Mouse (Mus musculus) left cerebral cortex, postnatal 36 days (tissue): ENCODE results near the gene F8. TPM values are rescaled to one million over a fixed set of nuclear protein-coding genes. Genes with fewer than 3 reads are reported as not detected.
A peak's percentile ranks its signal among the peaks of the same experiment; 100 is the strongest.
"Not testable (repeated sequence)": the region's sequence is repeated elsewhere in the genome, so short reads cannot be mapped to it uniquely, and the experiment has no call there.

Experiments
- DNase-seq, 2 experiments: peaks; one replicate each; pipeline ENCODE4 v3.0.0; 2021 to 2022; ENCODE audit warnings: low spot score in 2 of 2, mixed read lengths in 1 of 2
- intact Hi-C: fragments of 180-260 bp; cut with DNase I; formaldehyde crosslinking; loops from one replicate; pipeline ENCODE4 v1.15.1; 2025
- total RNA-seq, 2 experiments: library from RNA; stranded (reverse); gene quantifications; 2 replicates each; pipeline ENCODE4 v1.2.3; 2021

Gene F8
- total RNA-seq = 1 to 10 TPM; 1.9 to 2.0 TPM

DNA sequence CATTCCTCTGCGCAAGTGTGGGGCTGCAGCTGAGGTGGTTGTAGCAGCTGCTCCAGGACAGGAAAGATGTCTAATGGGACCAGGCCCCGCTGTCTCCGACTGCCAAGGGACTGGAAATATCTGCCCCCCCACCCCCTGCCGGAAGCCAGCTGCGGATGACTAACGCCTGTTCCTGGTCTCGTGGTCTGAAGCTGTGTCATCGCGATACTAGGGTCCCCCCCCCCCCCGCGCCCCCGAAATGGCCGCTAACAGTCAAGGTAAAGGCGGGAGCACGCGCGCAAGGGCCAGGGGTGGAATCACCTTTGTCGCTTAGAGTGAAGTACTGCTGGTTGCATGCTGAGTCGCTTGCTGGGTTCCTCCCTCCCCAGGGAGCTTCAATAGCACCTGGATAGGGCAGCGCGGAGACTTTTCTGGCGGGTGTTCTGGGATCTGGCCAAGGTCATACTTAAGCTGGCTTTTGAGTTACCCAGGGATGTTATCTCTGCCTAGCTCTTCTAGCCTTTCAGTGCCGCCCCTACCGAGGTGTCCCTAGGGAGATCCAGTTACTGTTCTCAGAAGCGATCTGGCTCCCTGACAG lies at the start of gene F8, which contains the start of gene Fundc2:
F8 (minus strand) TSS at position 421 of the 577 bp plus-strand sequence.
Fundc2 (plus strand) TSS at position 205 of the 577 bp plus-strand sequence.
- intact Hi-C loops = no loop called here

DNA sequence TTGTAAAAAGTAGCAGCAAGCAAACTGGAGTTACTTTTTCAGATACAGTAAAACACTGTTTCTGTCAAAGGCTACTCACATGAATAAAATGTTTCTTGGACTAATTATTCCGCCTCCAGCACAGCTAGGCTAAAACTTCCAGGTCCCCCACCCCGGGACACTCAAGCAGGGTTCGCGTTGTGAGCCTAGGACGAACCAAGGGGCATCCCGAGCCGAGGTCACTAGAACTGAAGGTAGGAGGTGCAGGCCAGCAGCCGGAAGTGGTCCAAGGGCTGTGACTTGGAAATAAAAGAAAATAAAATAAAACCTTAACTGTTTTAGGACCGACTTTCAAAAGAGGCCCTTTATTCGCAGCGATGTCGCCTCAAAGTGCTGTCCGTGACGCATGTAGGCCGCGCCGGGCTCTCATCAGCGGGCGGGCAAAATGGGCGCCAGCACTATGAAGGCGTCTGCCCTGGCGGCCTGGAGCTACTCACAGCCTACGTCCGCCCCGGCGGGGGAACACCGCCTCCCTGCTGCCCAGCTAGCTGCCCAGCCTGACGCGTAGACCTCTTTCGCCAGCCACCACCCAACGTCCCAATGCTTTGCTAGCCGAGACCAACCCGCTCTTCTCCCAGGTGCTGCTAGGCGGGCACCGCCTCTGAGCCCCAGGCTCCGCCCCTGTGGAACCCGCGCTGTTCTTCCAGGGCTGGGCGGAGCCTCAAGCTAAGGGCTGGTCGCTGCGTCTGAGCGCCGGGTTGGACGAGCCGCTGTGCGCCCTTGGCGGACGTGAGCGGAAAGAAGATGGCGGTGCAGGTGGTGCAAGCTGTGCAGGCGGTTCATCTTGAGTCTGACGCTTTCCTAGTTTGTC lies 33.7 kb upstream of the F8 start, which contains the start of the genes Cmc4, Mtcp1 and Brcc3:
Cmc4 (minus strand) TSS at position 649 of the 850 bp plus-strand sequence.
Mtcp1 (minus strand) TSS at position 653 of the 850 bp plus-strand sequence.
Brcc3 (plus strand) TSS at position 693 of the 850 bp plus-strand sequence.
- DNase-seq = peak; percentile 84 to 86
- intact Hi-C loops = no loop called here

More for the DNA sequence above, at the start of gene F8, which contains the start of gene Fundc2:
- peak; percentile 33 to 57 for DNase-seq

GRCm38 (mm10) chrX:75409711-75410110 lies 27.3 kb upstream of the F8 start:
- intact Hi-C loops = no loop called here
- no peak for DNase-seq

DNA sequence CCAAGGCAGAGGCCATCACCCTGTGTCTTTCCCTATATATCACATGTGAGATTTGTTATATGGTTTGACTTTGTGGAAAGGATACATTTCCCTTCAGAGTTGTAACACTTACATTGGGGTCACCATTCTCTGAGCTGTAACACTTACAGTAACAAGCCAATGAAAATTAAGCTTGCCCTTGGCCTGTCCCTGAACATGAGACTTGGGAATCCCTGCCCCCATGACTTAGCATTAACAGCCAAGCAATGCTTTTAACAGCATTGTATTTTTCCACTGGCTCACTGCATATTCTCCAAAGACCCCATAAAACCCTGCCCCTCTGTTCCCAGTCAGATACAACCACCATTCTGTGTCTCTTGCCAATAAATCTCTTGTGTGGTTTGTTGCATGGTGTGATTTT lies 20.9 kb upstream of the F8 start:
- no peak for DNase-seq
- intact Hi-C loops = no loop called here

DNA sequence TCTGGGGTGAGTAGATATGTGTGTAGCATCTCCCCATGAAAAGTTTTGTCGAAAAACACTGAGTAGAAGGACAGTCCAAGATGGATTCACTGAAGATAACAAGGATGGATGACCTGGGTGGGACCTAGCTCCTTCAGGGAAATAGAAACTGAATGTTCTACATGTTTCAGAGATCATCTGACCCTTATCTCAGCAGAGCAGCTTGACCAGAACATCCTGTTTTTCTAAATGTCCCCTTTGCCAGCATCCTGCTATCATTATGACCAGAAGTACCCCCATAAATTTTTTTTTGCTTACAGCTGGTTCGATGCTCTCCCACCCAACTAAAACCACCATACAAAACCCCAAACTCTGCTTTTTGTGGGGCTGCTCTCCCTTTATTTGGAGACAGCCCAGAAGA lies 20.3 kb upstream of the F8 start:
- intact Hi-C loops = no loop called here
- DNase-seq = no peak

DNA sequence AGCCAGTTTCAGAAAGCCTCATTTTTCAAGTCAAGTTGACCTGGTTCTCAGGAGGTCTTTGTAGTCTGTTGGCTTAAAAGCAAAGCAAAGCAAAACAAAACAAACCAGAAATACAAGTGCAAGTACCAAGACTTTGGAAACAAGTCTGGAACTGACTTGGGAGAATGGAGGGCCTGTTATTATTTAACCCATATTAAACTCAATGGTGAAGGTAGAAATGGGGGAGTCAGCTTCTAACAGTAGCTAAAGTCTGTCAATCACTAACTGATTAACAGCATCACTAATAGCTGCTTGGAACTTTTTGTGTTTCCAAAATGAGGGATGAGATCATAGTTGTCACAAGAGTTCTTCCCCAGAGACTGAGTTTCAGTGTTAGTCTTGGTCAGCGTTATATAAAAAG lies 17.1 kb upstream of the F8 start:
- intact Hi-C loops = no loop called here
- DNase-seq = no peak

DNA sequence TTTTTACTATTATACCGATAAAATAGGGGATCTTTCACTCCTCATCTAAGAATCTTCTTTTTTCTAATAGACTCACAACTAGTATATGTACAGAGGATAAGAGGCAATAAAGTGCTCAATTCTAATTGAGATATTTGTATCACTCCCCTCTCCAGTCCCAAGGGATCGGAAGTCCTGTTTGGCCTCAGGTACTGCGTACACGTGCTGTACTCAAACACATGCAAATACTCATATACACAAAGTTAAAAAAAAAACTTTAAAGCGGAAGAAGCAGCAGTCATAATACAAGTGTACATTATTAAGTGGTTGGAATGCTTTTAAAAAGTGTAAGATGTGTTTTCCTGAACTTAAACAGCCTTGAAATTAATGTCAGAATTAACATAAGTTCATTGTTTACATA lies 716 bp downstream of the F8 start:
- intact Hi-C loops = no loop called here
- no peak for DNase-seq

GRCm38 (mm10) chrX:75381176-75381575 lies 1.2 kb downstream of the F8 start:
- DNase-seq = no peak
- intact Hi-C loops = no loop called here

GRCm38 (mm10) chrX:75376815-75377214 lies 5.6 kb downstream of the F8 start:
- intact Hi-C loops = no loop called here
- DNase-seq = no peak

GRCm38 (mm10) chrX:75372666-75373425 lies 9.6 kb downstream of the F8 start:
- intact Hi-C loops = no loop called here
- no peak for DNase-seq

- no peak for DNase-seq
- intact Hi-C loops = no loop called here
Measured at GRCm38 (mm10) chrX:75370197-75370596, 12.2 kb downstream of the F8 start.

- intact Hi-C loops = no loop called here
- no peak for DNase-seq
Measured at GRCm38 (mm10) chrX:75323556-75323955, 58.9 kb downstream of the F8 start.

GRCm38 (mm10) chrX:75271676-75272075 lies 110.7 kb downstream of the F8 start:
- intact Hi-C loops = no loop called here

DNA sequence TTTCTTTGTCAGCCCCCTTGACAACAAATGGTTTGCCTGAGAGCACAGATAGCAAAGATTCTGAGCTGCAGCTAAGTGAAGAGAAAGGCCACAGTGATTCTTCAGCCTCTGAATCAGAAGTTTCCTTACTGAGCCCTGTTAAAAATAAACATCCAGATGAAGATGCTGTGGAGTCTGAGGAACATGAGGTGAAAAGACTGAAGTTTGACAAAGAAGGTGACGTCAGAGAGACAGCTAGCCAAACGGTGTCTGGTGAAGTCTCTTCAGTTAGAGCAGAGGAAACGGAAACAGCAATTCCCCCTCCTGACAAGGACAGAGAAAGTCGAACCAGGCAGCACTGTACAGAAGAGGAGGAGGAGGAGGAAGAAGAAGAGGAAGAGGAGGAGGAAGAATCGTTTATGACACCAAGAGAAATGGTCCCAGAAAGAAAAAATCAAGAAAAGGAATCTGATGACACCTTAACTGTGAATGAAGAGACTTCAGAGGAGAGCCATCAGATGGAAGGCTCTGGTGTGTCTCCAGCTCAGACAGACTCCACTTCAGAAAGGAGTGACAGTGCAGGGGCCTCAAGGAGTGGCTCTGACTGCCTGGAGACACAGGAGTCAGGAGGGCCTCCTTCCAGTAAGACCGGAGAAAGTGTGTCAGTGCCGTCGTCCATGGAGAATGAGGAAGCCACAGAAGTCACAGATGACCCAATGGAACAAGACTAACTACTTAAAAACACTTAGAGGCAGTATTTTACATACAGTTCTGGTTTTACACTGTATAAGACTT lies 148.6 kb downstream of the F8 start:
- intact Hi-C loops, DNase-seq: not testable (repeated sequence)

More at GRCm38 (mm10) chrX:75271676-75272075, 110.7 kb downstream of the F8 start:
- no peak for DNase-seq

GRCm38 (mm10) chrX:75231456-75231855 lies 151.0 kb downstream of the F8 start:
- DNase-seq = no peak

DNA sequence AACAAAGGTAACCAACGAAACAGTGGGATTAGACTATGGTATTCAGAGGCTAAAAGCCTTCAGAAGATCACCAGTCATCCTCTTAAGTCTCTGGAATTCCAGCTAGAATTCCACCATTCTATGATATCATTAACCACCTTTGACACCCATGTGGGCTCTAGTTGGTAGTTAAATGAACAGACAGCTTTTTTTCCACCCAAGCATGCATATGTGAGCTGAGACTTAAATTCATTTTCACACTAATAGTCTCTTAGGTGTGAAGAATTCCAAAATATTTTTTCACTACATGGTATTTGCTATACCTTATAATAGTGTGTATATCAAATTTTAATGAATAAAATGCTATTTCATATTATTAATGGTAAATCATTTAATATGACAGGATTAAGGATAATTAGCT lies 218.7 kb downstream of the F8 start, which contains the start of gene Smim9:
Smim9 (minus strand) TSS at position 101 of the 400 bp plus-strand sequence.
- DNase-seq = no peak
- intact Hi-C loops = no loop called here

More at GRCm38 (mm10) chrX:75231456-75231855, 151.0 kb downstream of the F8 start:
- intact Hi-C loops = no loop called here

DNA sequence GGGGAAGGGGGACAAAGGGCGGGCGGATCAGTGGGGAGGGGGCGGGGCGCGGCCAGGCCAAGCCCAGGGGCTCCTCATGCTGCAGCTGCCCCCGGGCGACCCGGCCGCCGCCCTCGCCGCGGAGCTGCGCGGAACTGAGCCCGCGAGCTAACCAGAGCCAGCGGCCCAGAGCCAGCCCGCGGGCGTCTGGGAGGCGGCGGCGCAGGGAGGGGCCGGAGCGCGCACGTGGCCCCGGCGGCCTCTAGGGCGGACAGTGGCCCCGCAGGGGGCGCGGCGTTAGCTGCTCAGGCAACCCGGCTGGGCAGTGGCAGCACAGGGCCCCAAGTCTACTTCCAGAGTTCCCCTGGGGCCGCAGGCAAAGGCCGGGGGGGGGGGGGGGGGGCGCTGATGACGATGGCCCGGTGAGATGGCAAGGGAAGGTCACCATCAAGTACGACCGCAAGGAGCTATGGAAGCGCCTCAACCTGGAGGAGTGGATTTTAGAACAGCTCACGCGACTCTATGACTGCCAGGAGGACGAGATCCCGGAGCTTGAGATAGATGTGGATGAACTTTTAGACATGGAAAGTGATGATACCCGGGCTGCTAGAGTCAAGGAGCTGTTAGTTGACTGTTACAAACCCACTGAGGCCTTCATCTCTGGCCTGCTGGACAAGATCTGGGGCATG lies 226.7 kb downstream of the F8 start:
- DNase-seq = peak in 1 of 2 experiments; percentile 6
- intact Hi-C loops = no loop called here

- no peak for DNase-seq
- intact Hi-C loops = no loop called here
Measured at GRCm38 (mm10) chrX:75152249-75152648, 230.2 kb downstream of the F8 start.

DNA sequence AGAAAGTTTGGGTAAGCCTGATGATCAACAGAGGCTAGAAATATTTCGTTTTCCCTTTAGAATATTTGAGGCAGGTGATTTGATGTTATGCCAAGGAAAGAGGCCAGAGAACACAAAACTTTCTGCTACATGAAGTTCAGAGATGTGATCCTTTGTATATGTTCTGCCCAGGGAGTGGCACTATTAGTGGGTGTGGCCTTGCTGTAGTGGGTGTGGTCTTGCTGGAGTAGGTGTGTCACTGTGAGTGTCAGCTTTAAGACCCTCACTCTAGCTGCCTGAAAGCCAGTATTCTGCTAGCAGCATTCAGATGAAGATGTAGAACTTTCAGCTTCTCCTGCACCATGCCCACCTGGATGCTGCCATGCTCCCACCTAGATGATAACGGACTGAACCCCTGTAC lies 232.1 kb downstream of the F8 start:
- intact Hi-C loops = no loop called here

More for the DNA sequence above, 232.1 kb downstream of the F8 start:
- DNase-seq = no peak
